Mouse (Mus musculus): Measurements from ENCODE around the gene Gm3402. TPM values are rescaled to one million over a fixed set of nuclear protein-coding genes. Genes with fewer than 3 reads are reported as not detected.
"Not testable (repeated sequence)": the region's sequence is repeated elsewhere in the genome, so short reads cannot be mapped to it uniquely, and the experiment has no call there.

Gene Gm3402
- polyA plus RNA-seq, 1 experiment from 2014 or later: not detected

DNA sequence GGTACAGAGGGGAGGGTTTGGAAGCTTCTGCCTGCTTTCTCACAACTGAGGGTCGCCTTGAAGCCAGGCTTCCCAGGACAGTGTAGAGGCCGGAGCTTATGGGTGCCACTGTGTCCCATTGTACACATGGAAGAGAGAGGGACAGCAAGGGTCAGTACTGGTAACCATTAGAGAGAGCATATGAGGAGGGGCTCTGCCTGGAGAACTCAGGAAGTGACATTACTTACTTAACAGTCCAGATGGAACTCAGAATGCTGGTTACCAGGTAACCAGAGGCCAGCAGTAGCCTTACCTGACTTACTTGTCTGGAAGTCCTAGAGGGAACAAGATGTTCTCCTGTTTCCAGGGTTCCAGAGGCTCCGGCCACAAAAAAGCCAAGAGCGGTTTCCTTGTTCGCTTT lies 22.9 kb upstream of the Gm3402 start, which contains the start of gene Gm6370:
Gene Gm6370, plus strand, starts transcription at position 301 of the 400 bp plus-strand sequence.
- H3K9me3 ChIP-seq (ENCODE audit: control insufficient read depth, low read length); H3K9ac ChIP-seq (ENCODE audit: low read length); ATAC-seq (replicated peaks; ENCODE audit: low FRiP score); H3K4me1 ChIP-seq (replicated peaks; ENCODE audit: control insufficient read depth, insufficient read depth, low read length); H3K4me3 ChIP-seq (ENCODE audit: low read depth, low read length); H3K27ac ChIP-seq (ENCODE audit: low read depth, low read length); H3K36me3 ChIP-seq (ENCODE audit: control insufficient read depth, insufficient read depth, low read length); H3K27me3 ChIP-seq (ENCODE audit: control insufficient read depth, insufficient read depth, low read length); DNase-seq (ENCODE audit: low spot score); H3K4me2 ChIP-seq (ENCODE audit: low read depth, low read length, severe bottlenecking): not testable (repeated sequence)
- no CpG with 5 or more reads among the region's 5 CpGs for WGBS

DNA sequence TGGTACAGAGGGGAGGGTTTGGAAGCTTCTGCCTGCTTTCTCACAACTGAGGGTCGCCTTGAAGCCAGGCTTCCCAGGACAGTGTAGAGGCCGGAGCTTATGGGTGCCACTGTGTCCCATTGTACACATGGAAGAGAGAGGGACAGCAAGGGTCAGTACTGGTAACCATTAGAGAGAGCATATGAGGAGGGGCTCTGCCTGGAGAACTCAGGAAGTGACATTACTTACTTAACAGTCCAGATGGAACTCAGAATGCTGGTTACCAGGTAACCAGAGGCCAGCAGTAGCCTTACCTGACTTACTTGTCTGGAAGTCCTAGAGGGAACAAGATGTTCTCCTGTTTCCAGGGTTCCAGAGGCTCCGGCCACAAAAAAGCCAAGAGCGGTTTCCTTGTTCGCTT lies 11.8 kb upstream of the Gm3402 start, which contains the start of gene 4930449I24Rik:
Gene 4930449I24Rik, plus strand, starts transcription at position 301 of the 400 bp plus-strand sequence.
- not testable (repeated sequence) for H3K4me2 ChIP-seq (ENCODE audit: low read depth, low read length, severe bottlenecking); H3K36me3 ChIP-seq (ENCODE audit: control insufficient read depth, insufficient read depth, low read length); DNase-seq (ENCODE audit: low spot score); H3K4me3 ChIP-seq (ENCODE audit: low read depth, low read length); H3K9ac ChIP-seq (ENCODE audit: low read length); H3K27me3 ChIP-seq (ENCODE audit: control insufficient read depth, insufficient read depth, low read length); ATAC-seq (replicated peaks; ENCODE audit: low FRiP score); H3K27ac ChIP-seq (ENCODE audit: low read depth, low read length); H3K9me3 ChIP-seq (ENCODE audit: control insufficient read depth, low read length); H3K4me1 ChIP-seq (replicated peaks; ENCODE audit: control insufficient read depth, insufficient read depth, low read length)
- no CpG with 5 or more reads among the region's 5 CpGs for WGBS

DNA sequence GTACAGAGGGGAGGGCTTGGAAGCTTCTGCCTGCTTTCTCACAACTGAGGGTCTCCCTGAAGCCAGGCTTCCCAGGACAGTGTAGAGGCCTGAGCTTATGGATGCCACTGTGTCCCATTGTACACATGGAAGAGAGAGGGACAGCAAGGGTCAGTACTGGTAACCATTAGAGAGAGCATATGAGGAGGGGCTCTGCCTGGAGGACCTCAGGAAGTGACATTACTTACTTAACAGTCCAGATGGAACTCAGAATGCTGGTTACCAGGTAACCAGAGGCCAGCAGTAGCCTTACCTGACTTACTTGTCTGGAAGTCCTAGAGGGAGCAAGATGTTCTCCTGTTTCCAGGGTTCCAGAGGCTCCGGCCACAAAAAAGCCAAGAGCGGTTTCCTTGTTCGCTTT lies 11.6 kb downstream of the Gm3402 start, which contains the start of gene Gm3404:
Gene Gm3404, plus strand, starts transcription at position 301 of the 400 bp plus-strand sequence.
- WGBS: 100% methylated on average over 1 of the region's 3 CpGs
- H3K36me3 ChIP-seq (ENCODE audit: control insufficient read depth, insufficient read depth, low read length); H3K9ac ChIP-seq (ENCODE audit: low read length); H3K4me2 ChIP-seq (ENCODE audit: low read depth, low read length, severe bottlenecking); H3K9me3 ChIP-seq (ENCODE audit: control insufficient read depth, low read length); H3K27me3 ChIP-seq (ENCODE audit: control insufficient read depth, insufficient read depth, low read length); ATAC-seq (replicated peaks; ENCODE audit: low FRiP score); H3K27ac ChIP-seq (ENCODE audit: low read depth, low read length); H3K4me1 ChIP-seq (replicated peaks; ENCODE audit: control insufficient read depth, insufficient read depth, low read length); DNase-seq (ENCODE audit: low spot score); H3K4me3 ChIP-seq (ENCODE audit: low read depth, low read length): not testable (repeated sequence)

DNA sequence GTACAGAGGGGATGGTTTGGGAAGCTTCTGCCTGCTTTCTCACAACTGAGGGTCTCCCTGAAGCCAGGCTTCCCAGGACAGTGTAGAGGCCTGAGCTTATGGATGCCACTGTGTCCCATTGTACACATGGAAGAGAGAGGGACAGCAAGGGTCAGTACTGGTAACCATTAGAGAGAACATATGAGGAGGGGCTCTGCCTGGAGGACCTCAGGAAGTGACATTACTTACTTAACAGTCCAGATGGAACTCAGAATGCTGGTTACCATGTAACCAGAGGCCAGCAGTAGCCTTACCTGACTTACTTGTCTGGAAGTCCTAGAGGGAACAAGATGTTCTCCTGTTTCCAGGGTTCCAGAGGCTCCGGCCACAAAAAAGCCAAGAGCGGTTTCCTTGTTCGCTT lies 23.4 kb downstream of the Gm3402 start, which contains the start of gene Gm3409:
Gene Gm3409, plus strand, starts transcription at position 301 of the 400 bp plus-strand sequence.
- not testable (repeated sequence) for H3K9ac ChIP-seq (ENCODE audit: low read length); H3K9me3 ChIP-seq (ENCODE audit: control insufficient read depth, low read length); DNase-seq (ENCODE audit: low spot score); H3K4me2 ChIP-seq (ENCODE audit: low read depth, low read length, severe bottlenecking); H3K27ac ChIP-seq (ENCODE audit: low read depth, low read length); H3K36me3 ChIP-seq (ENCODE audit: control insufficient read depth, insufficient read depth, low read length); H3K4me1 ChIP-seq (replicated peaks; ENCODE audit: control insufficient read depth, insufficient read depth, low read length); H3K4me3 ChIP-seq (ENCODE audit: low read depth, low read length); ATAC-seq (replicated peaks; ENCODE audit: low FRiP score); H3K27me3 ChIP-seq (ENCODE audit: control insufficient read depth, insufficient read depth, low read length)
- WGBS: 100% methylated on average over 1 of the region's 3 CpGs

DNA sequence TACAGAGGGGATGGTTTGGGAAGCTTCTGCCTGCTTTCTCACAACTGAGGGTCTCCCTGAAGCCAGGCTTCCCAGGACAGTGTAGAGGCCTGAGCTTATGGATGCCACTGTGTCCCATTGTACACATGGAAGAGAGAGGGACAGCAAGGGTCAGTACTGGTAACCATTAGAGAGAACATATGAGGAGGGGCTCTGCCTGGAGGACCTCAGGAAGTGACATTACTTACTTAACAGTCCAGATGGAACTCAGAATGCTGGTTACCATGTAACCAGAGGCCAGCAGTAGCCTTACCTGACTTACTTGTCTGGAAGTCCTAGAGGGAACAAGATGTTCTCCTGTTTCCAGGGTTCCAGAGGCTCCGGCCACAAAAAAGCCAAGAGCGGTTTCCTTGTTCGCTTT lies 41.9 kb downstream of the Gm3402 start, which contains the start of gene Gm3415:
Gene Gm3415, plus strand, starts transcription at position 301 of the 400 bp plus-strand sequence.
- not testable (repeated sequence) for H3K9ac ChIP-seq (ENCODE audit: low read length); H3K27me3 ChIP-seq (ENCODE audit: control insufficient read depth, insufficient read depth, low read length); H3K4me3 ChIP-seq (ENCODE audit: low read depth, low read length); H3K4me1 ChIP-seq (replicated peaks; ENCODE audit: control insufficient read depth, insufficient read depth, low read length); H3K9me3 ChIP-seq (ENCODE audit: control insufficient read depth, low read length); ATAC-seq (replicated peaks; ENCODE audit: low FRiP score); H3K36me3 ChIP-seq (ENCODE audit: control insufficient read depth, insufficient read depth, low read length); H3K27ac ChIP-seq (ENCODE audit: low read depth, low read length); DNase-seq (ENCODE audit: low spot score); H3K4me2 ChIP-seq (ENCODE audit: low read depth, low read length, severe bottlenecking)
- WGBS: no CpG with 5 or more reads among the region's 3 CpGs

DNA sequence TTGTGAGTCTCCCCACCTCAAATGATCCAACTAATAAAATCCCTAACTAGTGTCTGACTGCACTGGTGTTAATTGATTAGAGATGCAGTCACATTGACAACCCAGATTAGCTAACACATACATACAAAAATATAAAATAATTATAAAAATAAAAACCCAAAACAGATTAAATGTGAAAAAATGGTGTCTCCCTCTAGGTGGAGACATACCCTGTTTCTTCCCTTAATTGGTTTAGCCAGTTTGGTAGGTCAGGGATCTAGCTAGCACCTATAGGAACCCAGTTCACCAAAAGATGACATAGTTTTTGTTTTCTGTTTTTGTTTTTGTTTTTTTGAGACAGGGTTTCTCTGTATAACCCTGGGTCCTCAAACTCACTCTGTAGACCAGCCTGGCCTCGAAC lies 50.3 kb downstream of the Gm3402 start:
- Histone ChIP-seq H3K27me3 (ENCODE audit: control insufficient read depth, insufficient read depth, low read length) (no peaks in the 10 kb centered on the region), H3K27ac (ENCODE audit: low read depth, low read length) (no peak overlapping the region), H3K4me1 (replicated peaks; ENCODE audit: control insufficient read depth, insufficient read depth, low read length) (no peaks in the 10 kb centered on the region), H3K9me3 (ENCODE audit: control insufficient read depth, low read length) (no peaks in the 10 kb centered on the region), H3K36me3 (ENCODE audit: control insufficient read depth, insufficient read depth, low read length) (no peaks in the 10 kb centered on the region), H3K4me2 (ENCODE audit: low read depth, low read length, severe bottlenecking) (no peak overlapping the region), H3K9ac (ENCODE audit: low read length) (no peak overlapping the region), H3K4me3 (ENCODE audit: low read depth, low read length) (no peak overlapping the region)
- 83% methylated on average over 1 of the region's 1 CpGs for WGBS
- DNase-seq (ENCODE audit: low spot score): no peak
- ATAC-seq (replicated peaks; ENCODE audit: low FRiP score): no peak

Other genes starting within 250 kb of the Gm3402 start
- 4.8 and 5.1 TPM in 2 replicates for gene Wasf3, start 129.1 kb upstream of the Gm3402 start, polyA plus RNA-seq (2014; fragmentation: Nextera tagmentation; extraction: Ambion mirVana)
- not detected in 2 replicates for gene Gm6408, start 32.2 kb upstream of the Gm3402 start, polyA plus RNA-seq (2014; fragmentation: Nextera tagmentation; extraction: Ambion mirVana)
- gene Gm6370, start 22.8 kb upstream of the Gm3402 start, polyA plus RNA-seq (2014; fragmentation: Nextera tagmentation; extraction: Ambion mirVana): not detected in 2 replicates
- gene 4930449I24Rik, start 11.7 kb upstream of the Gm3402 start, polyA plus RNA-seq (2014; fragmentation: Nextera tagmentation; extraction: Ambion mirVana): not detected in 2 replicates
- gene Gm3404, start 11.7 kb downstream of the Gm3402 start, polyA plus RNA-seq (2014; fragmentation: Nextera tagmentation; extraction: Ambion mirVana): not detected in 2 replicates
- not detected in 2 replicates for gene Gm3409, start 23.5 kb downstream of the Gm3402 start, polyA plus RNA-seq (2014; fragmentation: Nextera tagmentation; extraction: Ambion mirVana)
- gene Gm3415, start 42.0 kb downstream of the Gm3402 start, polyA plus RNA-seq (2014; fragmentation: Nextera tagmentation; extraction: Ambion mirVana): not detected in 2 replicates
- gene Gpr12, start 71.1 kb downstream of the Gm3402 start, polyA plus RNA-seq (2014; fragmentation: Nextera tagmentation; extraction: Ambion mirVana): 0.27 and 0.92 TPM in 2 replicates

All from forebrain, embryonic 11.5 days (tissue).